Mouse (Mus musculus) MEL (cell line): Measurements from ENCODE around the gene Myo3b.

Experiments used
- CTCF ChIP-seq, 3 experiments: IDR thresholded peaks in 2 of 3; conservative IDR thresholded peaks in 1 of 3; 2 replicates each; pipeline ENCODE4 v1.5.1; 2011 to 2012; ENCODE audit warnings: low read length in 3 of 3, low read depth in 2 of 3, mild to moderate bottlenecking in 2 of 3, improper control_type of control experiment in 1 of 3, inconsistent platforms in 1 of 3, mixed read lengths in 1 of 3, moderate library complexity in 1 of 3; ENCODE audit not compliant: control insufficient read depth in 1 of 3, insufficient read depth in 1 of 3, poor library complexity in 1 of 3, severe bottlenecking in 1 of 3
- EP300 ChIP-seq, 2 experiments: IDR thresholded peaks; 2 replicates each; pipeline ENCODE4 v1.6.1; 2011; ENCODE audit warnings: improper control_type of control experiment in 2 of 2, low read length in 2 of 2, low read depth in 1 of 2, mild to moderate bottlenecking in 1 of 2
- JUND ChIP-seq: IDR thresholded peaks from 2 replicates; pipeline ENCODE4 v1.6.1; 2011; ENCODE audit warnings: low read depth, mild to moderate bottlenecking, improper control_type of control experiment, low read length
- NRF1 ChIP-seq: IDR thresholded peaks from 2 replicates; pipeline ENCODE4 v1.6.1; 2014; ENCODE audit warnings: low read depth, mild to moderate bottlenecking, inconsistent platforms, low read length, improper control_type of control experiment, moderate library complexity; ENCODE audit not compliant: poor library complexity, insufficient read depth, severe bottlenecking
- POLR2A ChIP-seq, 2 experiments: IDR thresholded peaks; 2 replicates each; pipeline ENCODE4 v1.6.1; 2011 to 2012; ENCODE audit warnings: low read length in 2 of 2, mild to moderate bottlenecking in 2 of 2, control low read depth in 1 of 2, improper control_type of control experiment in 1 of 2, low read depth in 1 of 2, moderate library complexity in 1 of 2; ENCODE audit not compliant: control insufficient read depth in 1 of 2, insufficient read depth in 1 of 2, poor library complexity in 1 of 2
- RAD21 ChIP-seq: IDR thresholded peaks from 2 replicates; pipeline ENCODE4 v1.6.1; 2011; ENCODE audit warnings: mild to moderate bottlenecking, low read depth, low read length, improper control_type of control experiment
- TAL1 ChIP-seq: IDR thresholded peaks from 2 replicates; pipeline ENCODE4 v1.6.1; 2012; ENCODE audit warnings: mild to moderate bottlenecking, inconsistent platforms, low read length, moderate library complexity, mixed read lengths
- TBP ChIP-seq: IDR thresholded peaks from 2 replicates; pipeline ENCODE4 v1.8.0; 2011; ENCODE audit warnings: low read depth, low read length, improper control_type of control experiment
- ZNF384 ChIP-seq: IDR thresholded peaks from 2 replicates; pipeline ENCODE4 v1.6.1; 2012; ENCODE audit warnings: low read depth, mild to moderate bottlenecking, inconsistent platforms, low read length, improper control_type of control experiment

GRCm38 (mm10) chr2:70249872-70250271 is 210.9 kb downstream of the Myo3b start:
- TF ChIP-seq CTCF (IDR thresholded peaks at IDR 0.05 in 2 of 3, conservative IDR thresholded peaks at IDR 0.05 in 1 of 3; ENCODE audit: control insufficient read depth in 1 of 3, insufficient read depth in 1 of 3, low read depth in 2 of 3, low read length in 3 of 3, poor library complexity in 1 of 3, severe bottlenecking in 1 of 3) (no peak), JUND (no peak), NRF1 (no peak), RAD21 (no peak), EP300 (IDR thresholded peaks at IDR 0.05; ENCODE audit: low read depth in 1 of 2, low read length in 2 of 2) (no peak), POLR2A (IDR thresholded peaks at IDR 0.05; ENCODE audit: control insufficient read depth in 1 of 2, insufficient read depth in 1 of 2, low read depth in 1 of 2, low read length in 2 of 2, poor library complexity in 1 of 2) (no peak), TBP (no peak), TAL1 (no peak), ZNF384 (no peak)
